Mouse (Mus musculus) bone marrow, adult 2 months (tissue): ENCODE measurements at regions not wholly inside any gene's neighbourhood (a gene's known extent, or its start where the extent isn't known, plus 50 kb on each side); places are given as distances from the start of the nearest gene placed in this dataset.

Source experiments
- CTCF ChIP-seq: fragments of 200-500 bp; IDR thresholded peaks from 2 replicates; pipeline ENCODE4 v1.5.1; 2011; ENCODE audit warnings: low read length, control low read depth; ENCODE audit not compliant: control insufficient read depth, insufficient read depth
- POLR2A ChIP-seq: fragments of 200-500 bp; IDR thresholded peaks from 2 replicates; pipeline ENCODE4 v1.6.1; 2011; ENCODE audit warnings: low read depth, mild to moderate bottlenecking, control low read depth, low read length, borderline replicate concordance; ENCODE audit not compliant: control insufficient read depth

DNA sequence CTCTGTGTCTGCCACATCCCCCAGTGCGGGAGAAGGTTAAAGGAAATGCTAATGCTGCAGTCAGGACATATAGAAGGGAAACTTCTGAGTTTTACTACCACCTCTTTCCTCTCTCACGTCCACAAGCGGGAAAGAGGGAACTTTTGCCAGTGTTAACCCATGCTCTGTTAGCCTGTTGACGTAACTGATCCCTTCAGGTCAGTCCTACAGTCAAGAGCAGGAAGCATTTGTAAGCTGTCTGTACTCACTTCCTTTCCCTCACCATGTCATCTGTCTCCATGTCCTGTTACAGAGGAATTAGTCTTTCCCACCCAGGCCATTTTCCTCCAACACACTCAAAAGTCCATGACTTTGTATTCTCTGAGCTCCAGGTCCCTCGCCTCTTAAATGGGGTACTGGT is 62.5 kb upstream of the 1700025G04Rik start:
- TF ChIP-seq POLR2A (no peak), CTCF (no peak)
